Mouse (Mus musculus): ENCODE measurements around the gene Lingo3.

- TF ChIP-seq CTCF (IDR thresholded peaks at IDR 0.05; ENCODE audit: insufficient read depth, low read length) (no peak), POLR2A (IDR thresholded peaks at IDR 0.05; ENCODE audit: borderline replicate concordance, extremely low read depth, low read depth, low read length) (no peak)
Measured at GRCm38 (mm10) chr10:80843087-80843930, 530 bp downstream of the Lingo3 start.
